Mouse (Mus musculus) liver, adult 2 months (tissue): ENCODE data around the gene Fam166b.

Experiments used
- CTCF ChIP-seq: fragments of 200-500 bp; IDR thresholded peaks from 2 replicates; pipeline ENCODE4 v1.5.1; 2011; ENCODE audit warnings: low read depth, low read length, control low read depth
- POLR2A ChIP-seq: fragments of 200-500 bp; IDR thresholded peaks from 2 replicates; pipeline ENCODE4 v1.6.1; 2011; ENCODE audit warnings: low read length, control low read depth; ENCODE audit not compliant: insufficient read depth; ENCODE audit errors: extremely low read depth

DNA sequence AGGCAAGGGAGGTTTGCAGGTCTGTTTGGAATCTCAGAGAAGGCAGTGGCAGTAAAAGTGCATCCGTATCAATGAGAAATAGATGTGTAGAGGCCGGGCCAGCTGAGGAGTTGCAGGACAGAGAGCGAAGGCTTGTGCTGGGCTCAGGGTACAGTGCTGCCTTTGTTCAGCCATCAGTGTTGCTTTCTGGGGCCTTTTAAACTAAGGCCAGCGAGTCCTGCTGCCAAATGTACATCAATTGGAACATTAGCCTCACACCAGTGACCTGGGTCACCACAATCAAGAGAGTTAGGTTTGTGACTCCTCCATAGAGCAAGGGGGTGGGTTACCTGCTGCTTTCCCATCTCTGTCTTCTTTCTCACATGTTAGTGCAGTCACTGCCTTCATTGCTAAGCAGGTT is 30.9 kb downstream of the Fam166b start:
- TF ChIP-seq CTCF (no peak), POLR2A (no peak)
